Mouse (Mus musculus): ENCODE measurements at regions not wholly inside any gene's neighbourhood (a gene's known extent, or its start where the extent isn't known, plus 50 kb on each side); places are given as distances from the start of the nearest gene placed in this dataset.

- no peak for DNase-seq (ENCODE audit: low spot score)
Measured at GRCm38 (mm10) chr5:75761459-75762310, 187.0 kb downstream of the Kit start.

GRCm38 (mm10) chr5:75756168-75756567 is 181.5 kb downstream of the Kit start:
- DNase-seq (ENCODE audit: low spot score): no peak

GRCm38 (mm10) chr5:75754356-75754755 is 179.6 kb downstream of the Kit start:
- no peak for DNase-seq (ENCODE audit: low spot score)

DNA sequence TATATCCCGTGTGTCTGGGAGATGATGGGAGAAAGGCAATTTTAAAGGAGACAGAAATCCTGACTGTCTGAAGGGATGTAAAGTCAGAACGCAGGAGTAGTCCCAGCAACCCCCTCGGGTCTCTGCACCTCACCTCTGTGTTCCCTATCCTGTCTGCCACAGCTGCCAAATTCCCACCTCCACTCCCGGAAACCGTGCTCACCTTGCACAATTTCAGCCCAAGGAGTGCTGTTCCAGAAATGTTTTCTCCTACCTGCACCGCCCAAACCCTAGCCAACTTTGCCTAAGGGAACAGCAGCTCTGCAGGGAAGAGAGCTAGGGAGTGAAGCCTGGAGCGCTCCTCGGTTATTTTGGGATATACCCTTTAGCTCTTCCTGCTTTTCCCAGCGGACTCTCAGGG is 170.6 kb downstream of the Kit start:
- no peak for DNase-seq (ENCODE audit: low spot score)

DNA sequence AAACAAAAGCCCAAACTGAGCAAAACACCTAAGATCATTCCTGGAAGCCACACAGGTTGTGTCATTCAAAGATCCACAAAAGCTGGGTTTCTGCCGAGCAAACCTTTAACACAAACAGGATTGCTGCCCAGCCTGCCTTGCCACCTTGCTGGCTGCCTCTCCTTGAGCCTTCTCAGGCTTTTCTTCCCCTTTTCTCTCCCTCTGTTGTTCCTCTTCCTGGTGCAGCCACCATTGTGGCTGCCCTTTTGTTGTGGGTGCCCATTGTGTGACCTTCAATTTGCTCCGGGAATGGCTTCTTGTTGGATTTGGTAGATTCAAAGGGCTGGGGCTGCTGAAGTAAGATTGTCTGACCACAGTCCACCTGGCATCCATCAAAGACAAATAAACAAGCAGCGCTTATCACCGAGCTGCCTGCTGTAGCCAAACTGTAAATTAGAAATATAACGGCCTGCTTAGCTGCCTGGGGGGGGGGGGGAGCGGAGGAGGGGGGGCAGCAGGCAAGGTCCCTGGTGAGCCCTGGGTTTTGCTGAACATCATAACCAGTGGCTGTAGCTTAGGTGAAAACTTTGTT is 169.8 kb downstream of the Kit start:
- DNase-seq (ENCODE audit: low spot score): no peak

- DNase-seq (ENCODE audit: low spot score): no peak
Measured at GRCm38 (mm10) chr5:75739336-75739735, 164.6 kb downstream of the Kit start.

- DNase-seq (ENCODE audit: low spot score): no peak
Measured at GRCm38 (mm10) chr5:75738445-75738844, 163.7 kb downstream of the Kit start.

- DNase-seq (ENCODE audit: low spot score): no peak
Measured at GRCm38 (mm10) chr5:75737752-75738151, 163.0 kb downstream of the Kit start.

- DNase-seq (ENCODE audit: low spot score): no peak
Measured at GRCm38 (mm10) chr5:75736318-75736717, 161.6 kb downstream of the Kit start.

- no peak for DNase-seq (ENCODE audit: low spot score)
Measured at GRCm38 (mm10) chr5:75734508-75734907, 159.8 kb downstream of the Kit start.

DNA sequence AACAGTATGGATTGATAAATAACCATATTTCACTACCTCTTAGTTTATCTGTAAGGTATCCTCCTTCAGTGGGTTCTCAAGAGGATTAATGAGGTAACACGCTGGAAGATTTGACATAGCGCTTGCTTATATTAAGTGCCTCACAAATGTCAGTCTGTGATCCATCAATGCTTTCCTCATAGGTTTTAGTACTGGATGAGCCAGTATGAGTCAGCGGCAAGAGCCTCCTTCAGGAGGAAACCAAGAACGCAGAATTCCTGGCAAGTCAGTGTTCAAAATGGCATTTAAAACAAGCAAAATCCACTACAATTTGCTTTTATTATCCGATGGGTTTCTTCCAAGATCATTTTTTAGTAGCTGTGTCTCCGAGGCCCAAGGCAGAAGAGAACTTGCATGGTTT is 159.3 kb downstream of the Kit start:
- DNase-seq (ENCODE audit: low spot score): no peak

GRCm38 (mm10) chr5:75731236-75731635 is 156.5 kb downstream of the Kit start:
- DNase-seq (ENCODE audit: low spot score): no peak

- no peak for DNase-seq (ENCODE audit: low spot score)
Measured at GRCm38 (mm10) chr5:75730698-75731097, 156.0 kb downstream of the Kit start.

DNA sequence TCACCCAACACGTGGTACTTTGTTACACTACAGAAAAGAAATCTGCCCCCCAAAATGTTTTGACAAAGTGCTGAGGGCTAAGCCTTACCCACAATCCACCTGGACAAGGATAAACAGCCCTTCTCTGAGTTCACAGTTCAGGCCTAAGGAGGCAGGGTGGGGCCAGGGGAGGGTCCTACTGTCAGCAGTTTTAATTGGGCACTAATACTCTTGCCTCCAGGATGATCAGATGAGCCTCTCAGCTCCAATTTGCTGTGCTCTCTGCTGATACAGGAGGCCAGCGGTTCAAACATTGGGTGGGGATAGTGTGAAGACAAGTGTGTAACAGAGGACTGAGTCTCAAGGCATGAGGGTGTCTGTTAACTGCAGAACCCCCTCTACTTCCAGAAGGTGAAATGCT is 146.6 kb downstream of the Kit start:
- DNase-seq (ENCODE audit: low spot score): no peak

- no peak for DNase-seq (ENCODE audit: low spot score)
Measured at GRCm38 (mm10) chr5:75720091-75720940, 145.6 kb downstream of the Kit start.

DNA sequence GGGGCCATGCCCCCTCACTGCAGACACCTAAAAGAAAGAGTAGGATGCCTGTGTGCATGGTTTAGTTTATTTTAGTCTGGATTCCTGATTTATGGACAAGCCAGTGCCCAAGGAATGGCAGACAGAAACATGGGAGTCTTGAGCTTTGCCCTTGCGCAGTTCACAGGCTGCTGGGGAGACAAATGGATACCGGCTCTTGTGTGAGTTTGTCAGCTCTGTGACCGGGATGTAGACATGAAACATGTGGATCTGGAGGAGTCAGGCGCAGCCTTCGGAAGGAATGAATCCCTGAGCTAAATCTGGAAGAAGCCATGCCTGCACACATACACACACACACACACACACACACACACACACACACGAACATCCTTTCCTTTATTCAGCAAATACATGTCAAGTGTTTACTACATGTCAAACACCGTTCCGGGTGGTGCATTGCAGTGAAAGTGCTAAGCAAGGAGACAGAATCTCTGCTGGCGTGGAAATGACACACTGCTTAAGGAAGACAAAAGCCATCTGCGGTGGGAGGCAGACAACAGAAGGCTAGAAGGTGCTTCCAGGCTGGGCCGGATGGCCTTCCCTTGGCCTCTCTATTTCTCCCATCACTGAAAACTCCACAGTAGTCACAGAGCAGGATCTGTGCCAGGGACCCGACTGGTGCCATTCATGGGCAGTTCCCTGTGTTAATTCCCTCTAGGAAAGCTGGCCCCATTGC is 144.0 kb downstream of the Kit start:
- DNase-seq (ENCODE audit: low spot score): no peak

Data from MN1 (cell line).